Mouse (Mus musculus): Measurements from ENCODE around the gene Ifitm1.

DNA sequence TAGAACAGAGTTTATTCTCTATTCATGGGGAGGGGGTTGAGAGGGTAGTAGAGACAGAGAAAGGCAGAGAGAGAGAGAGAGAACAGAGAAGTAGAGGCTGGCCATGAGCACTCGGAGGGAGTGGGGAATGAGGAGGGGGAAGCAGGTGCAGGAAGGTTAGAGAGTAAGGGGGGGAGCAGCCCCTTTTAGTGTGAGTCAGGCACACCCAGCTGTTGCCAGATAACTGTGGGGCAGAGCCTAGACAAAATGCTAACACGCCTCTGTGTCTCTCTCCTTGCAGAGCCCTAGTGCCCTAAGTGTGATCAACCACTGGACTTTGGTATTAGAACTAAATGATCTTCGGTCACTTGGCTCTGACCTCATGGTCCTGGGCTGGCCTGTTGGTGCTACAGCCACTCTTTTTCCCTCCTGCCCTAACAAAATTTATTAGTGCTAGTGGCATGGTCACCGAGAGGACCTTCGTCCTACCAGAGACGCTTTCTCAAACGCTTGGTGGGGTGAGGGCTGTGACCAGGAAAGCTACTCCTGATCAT, 44.3 kb downstream of the Ifitm1 start:
- no peak for TF ChIP-seq CTCF (conservative IDR thresholded peaks at IDR 0.05; ENCODE audit: low read length)
- TF ChIP-seq POU5F1 (IDR thresholded peaks at IDR 0.05; ENCODE audit: borderline replicate concordance, low read length): no peak

All from E14TG2a.4 (cell line).